Mouse (Mus musculus) intestine, postnatal 0 days (tissue): Measurements from ENCODE around the gene Gria1. TPM values are rescaled to one million over a fixed set of nuclear protein-coding genes. Genes with fewer than 3 reads are reported as not detected.
A peak's percentile ranks its signal among the peaks of the same experiment; 100 is the strongest.

ENCODE experiments used
- ATAC-seq: fragments of 200-750 bp; cut with Nextera tagmentation; 2 replicates; pipeline ENCODE4 v1.8.0; 2017; ENCODE audit warnings: mild to moderate bottlenecking, moderate TSS enrichment, moderate library complexity
- H3K27ac ChIP-seq: fragments of 300-500 bp; sonication (generic); 2 replicates; pipeline ENCODE4 v1.5.1; 2014; ENCODE audit warnings: mild to moderate bottlenecking, low read depth, low read length, moderate library complexity
- H3K27me3 ChIP-seq: fragments of 300-500 bp; sonication (generic); replicated peaks from 2 replicates; pipeline ENCODE4 v1.6.1; 2014; ENCODE audit warnings: low read length, mixed read lengths; ENCODE audit not compliant: control insufficient read depth, insufficient read depth
- H3K36me3 ChIP-seq: fragments of 300-500 bp; sonication (generic); 2 replicates; pipeline ENCODE4 v1.6.1; 2014; ENCODE audit warnings: mild to moderate bottlenecking, moderate library complexity; ENCODE audit not compliant: control insufficient read depth, insufficient read depth
- H3K4me1 ChIP-seq: fragments of 300-500 bp; sonication (generic); replicated peaks from 2 replicates; pipeline ENCODE4 v1.6.1; 2014; ENCODE audit warnings: antibody characterized with exemption, low read length, mixed read lengths; ENCODE audit not compliant: control insufficient read depth, insufficient read depth
- H3K4me2 ChIP-seq: fragments of 300-500 bp; sonication (generic); replicated peaks from 2 replicates; pipeline ENCODE4 v1.6.1; 2014; ENCODE audit warnings: low read depth, mild to moderate bottlenecking, moderate library complexity
- H3K4me3 ChIP-seq: fragments of 300-500 bp; sonication (generic); 2 replicates; pipeline ENCODE4 v1.5.1; 2014; ENCODE audit warnings: low read depth, low read length
- H3K9ac ChIP-seq: fragments of 300-500 bp; sonication (generic); 2 replicates; pipeline ENCODE4 v1.6.1; 2014; ENCODE audit warnings: mild to moderate bottlenecking, low read depth, low read length
- H3K9me3 ChIP-seq: fragments of 300-500 bp; sonication (generic); 2 replicates; pipeline ENCODE4 v1.6.1; 2016; ENCODE audit warnings: mixed run types; ENCODE audit not compliant: control insufficient read depth
- CTCF ChIP-seq: sonication (generic); IDR thresholded peaks from 2 replicates; pipeline ENCODE4 v1.5.1; 2016; ENCODE audit warnings: low read depth, mild to moderate bottlenecking, control low read depth, antibody characterized with exemption, moderate library complexity
- WGBS: fragments of 180-500 bp; shearing (Covaris S2); extraction: QIAGEN DNeasy Blood & Tissue Kit; methylation state at CpG from one replicate; pipeline ENCODE4 v1.1.7; 2014; 5-methylcytosine and 5-hydroxymethylcytosine counted together
- polyA plus RNA-seq: library from polyadenylated mRNA; unstranded; fragments of >200 nt; fragmentation: Nextera tagmentation; extraction: Ambion mirVana; gene quantifications from 2 replicates; pipeline ENCODE4 v1.2.1, GENCODE M21; 2015

The Gria1 gene
- polyA plus RNA-seq, 1 experiment from 2014 or later, result 0.64 TPM

- Histone ChIP-seq H3K4me1 (no peaks in the 10 kb centered on the region), H3K27me3 (no peaks in the 10 kb centered on the region), H3K9me3 (no peaks in the 10 kb centered on the region), H3K36me3 (no peaks in the 10 kb centered on the region), H3K4me3 (no peak overlapping the region), H3K27ac (no peak overlapping the region), H3K9ac (no peak overlapping the region), H3K4me2 (no peak overlapping the region)
- 58% methylated on average over 9 of the region's 9 CpGs for WGBS
- no peak for TF ChIP-seq CTCF
- ATAC-seq, result no peak
Observed at GRCm38 (mm10) chr11:57013464-57014190, 2.4 kb downstream of the Gria1 start.

GRCm38 (mm10) chr11:57014396-57014795, 3.2 kb downstream of the Gria1 start:
- Histone ChIP-seq H3K9me3 (no peaks in the 10 kb centered on the region), H3K4me1 (no peaks in the 10 kb centered on the region), H3K36me3 (no peaks in the 10 kb centered on the region), H3K9ac (no peak overlapping the region), H3K27me3 (no peaks in the 10 kb centered on the region), H3K27ac (no peak overlapping the region), H3K4me2 (no peak overlapping the region), H3K4me3 (no peak overlapping the region)
- 63% methylated on average over 6 of the region's 6 CpGs for WGBS
- no peak for ATAC-seq
- TF ChIP-seq CTCF, result no peak

- Histone ChIP-seq H3K4me2 (no peak overlapping the region), H3K4me1 (no peaks in the 10 kb centered on the region), H3K27ac (no peak overlapping the region), H3K9ac (no peak overlapping the region), H3K4me3 (no peak overlapping the region), H3K9me3 (no peaks in the 10 kb centered on the region), H3K36me3 (no peaks in the 10 kb centered on the region), H3K27me3 (no peaks in the 10 kb centered on the region)
- WGBS, result 47% methylated on average over 4 of the region's 4 CpGs
- TF ChIP-seq CTCF, result peak; percentile 51
- ATAC-seq, result no peak
Observed at GRCm38 (mm10) chr11:57018536-57018935, 7.3 kb downstream of the Gria1 start.

GRCm38 (mm10) chr11:57022400-57022799, 11.2 kb downstream of the Gria1 start:
- no peaks in the 10 kb centered on the region for H3K4me1 ChIP-seq
- H3K27ac ChIP-seq, result no peak overlapping the region
- no peak overlapping the region for H3K4me2 ChIP-seq
- H3K4me3 ChIP-seq, result no peak overlapping the region
- no peaks in the 10 kb centered on the region for H3K36me3 ChIP-seq
- no peaks in the 10 kb centered on the region for H3K27me3 ChIP-seq
- TF ChIP-seq CTCF, result no peak
- 68% methylated on average over 4 of the region's 4 CpGs for WGBS
- H3K9me3 ChIP-seq, result no peaks in the 10 kb centered on the region
- H3K9ac ChIP-seq, result no peak overlapping the region
- no peak for ATAC-seq

GRCm38 (mm10) chr11:57030448-57030847, 19.3 kb downstream of the Gria1 start:
- TF ChIP-seq CTCF, result no peak
- Histone ChIP-seq H3K4me2 (no peak overlapping the region), H3K36me3 (no peaks in the 10 kb centered on the region), H3K27ac (no peak overlapping the region), H3K4me1 (no peaks in the 10 kb centered on the region), H3K27me3 (no peaks in the 10 kb centered on the region), H3K4me3 (no peak overlapping the region), H3K9me3 (no peaks in the 10 kb centered on the region), H3K9ac (no peak overlapping the region)
- no peak for ATAC-seq
- 75% methylated on average over 5 of the region's 5 CpGs for WGBS

- H3K9me3 ChIP-seq, result no peaks in the 10 kb centered on the region
- no peaks in the 10 kb centered on the region for H3K27me3 ChIP-seq
- H3K4me2 ChIP-seq, result no peak overlapping the region
- no peak overlapping the region for H3K9ac ChIP-seq
- no peak for ATAC-seq
- TF ChIP-seq CTCF, result no peak
- H3K4me3 ChIP-seq, result no peak overlapping the region
- no peaks in the 10 kb centered on the region for H3K36me3 ChIP-seq
- no peak overlapping the region for H3K27ac ChIP-seq
- H3K4me1 ChIP-seq, result no peaks in the 10 kb centered on the region
- 46% methylated on average over 7 of the region's 7 CpGs for WGBS
Observed at GRCm38 (mm10) chr11:57038807-57039206, 27.6 kb downstream of the Gria1 start.
